Mouse (Mus musculus): ENCODE data around the gene Slc6a16.
A peak's percentile ranks its signal among the peaks of the same experiment; 100 is the strongest.

DNA sequence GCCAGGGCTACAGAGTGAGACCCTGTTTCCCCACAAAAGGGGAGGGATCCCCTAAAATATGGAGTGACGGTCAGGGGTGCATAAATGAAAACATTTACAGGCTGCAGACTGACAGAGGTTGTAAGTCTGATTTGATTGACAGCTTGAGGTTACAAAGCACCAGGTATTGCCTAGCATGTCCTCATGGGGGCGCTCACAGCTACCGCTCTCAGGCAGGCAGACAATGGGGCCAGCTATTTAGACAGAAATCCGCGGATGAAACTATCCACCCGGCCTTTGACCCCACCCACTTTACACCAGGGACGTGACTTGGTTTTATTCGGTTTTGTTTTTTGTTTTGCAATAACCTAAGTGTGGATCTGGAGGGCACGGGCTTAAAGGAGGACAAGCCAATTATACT is 68.6 kb downstream of the Slc6a16 start:
- TF ChIP-seq POLR2A (IDR thresholded peaks at IDR 0.05; ENCODE audit: low read depth, low read length), result no peak
- TF ChIP-seq CTCF (IDR thresholded peaks at IDR 0.05; ENCODE audit: borderline replicate concordance, insufficient read depth, low read length), result peak; percentile 52; the same call in 1 of the 2 replicates
